Mouse (Mus musculus): ENCODE results near the gene Chst13.

Chst13 gene

GRCm38 (mm10) chr6:90319475-90320191 is 5.4 kb downstream of the Chst13 start:
- no peak for DNase-seq

- no peak for DNase-seq
These were observed 6.0 kb downstream of the Chst13 start for GRCm38 (mm10) chr6:90319019-90319418.

- no peak for DNase-seq
These were observed 7.3 kb downstream of the Chst13 start for GRCm38 (mm10) chr6:90317510-90318258.

- DNase-seq, result no peak
These were observed 9.0 kb downstream of the Chst13 start for GRCm38 (mm10) chr6:90315961-90316360.

GRCm38 (mm10) chr6:90308839-90309778 is 15.9 kb downstream of the Chst13 start:
- DNase-seq, result no peak

GRCm38 (mm10) chr6:90306315-90306975 is 18.5 kb downstream of the Chst13 start:
- DNase-seq, result no peak

GRCm38 (mm10) chr6:90300919-90301318 is 24.1 kb downstream of the Chst13 start, which contains the start of gene BC048671:
Gene BC048671 (plus strand): TSS chr6:90301219.
- DNase-seq, result no peak

GRCm38 (mm10) chr6:90288265-90288664 is 36.7 kb downstream of the Chst13 start:
- peak; percentile 38 for DNase-seq

All from kidney, adult 9 months (tissue).